Mouse (Mus musculus) brain, adult 2 months (tissue): Measurements from ENCODE around the gene Gm13103.
"Not testable (repeated sequence)": the region's sequence is repeated elsewhere in the genome, so short reads cannot be mapped to it uniquely, and the experiment has no call there.

Source experiments
- DNase-seq: peaks from one replicate; pipeline ENCODE4 v3.0.0; 2011; ENCODE audit warnings: low read depth, low spot score

Gene Gm13103

DNA sequence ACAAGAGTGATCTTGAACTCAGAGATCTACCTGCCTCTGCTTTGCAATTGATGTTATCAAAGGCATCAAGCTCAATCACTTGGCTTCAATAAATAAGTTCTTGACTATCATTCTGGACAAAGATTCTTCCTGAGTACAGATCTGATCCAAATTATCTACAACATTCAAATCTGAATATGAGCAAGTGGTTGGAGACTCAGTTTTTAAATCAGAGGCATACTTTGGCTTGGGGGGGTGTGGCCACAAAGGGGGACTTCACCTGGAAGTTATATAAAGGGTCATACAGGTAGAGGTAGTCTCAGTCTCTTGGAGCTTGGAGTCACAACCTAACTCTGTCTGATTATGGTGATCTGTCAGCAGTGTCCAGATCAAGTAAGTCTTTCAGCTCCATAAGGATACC lies at the start of gene Gm13103:
Gene Gm13103 (plus strand): TSS at position 301 of the 400 bp plus-strand sequence.
- not testable (repeated sequence) for DNase-seq

DNA sequence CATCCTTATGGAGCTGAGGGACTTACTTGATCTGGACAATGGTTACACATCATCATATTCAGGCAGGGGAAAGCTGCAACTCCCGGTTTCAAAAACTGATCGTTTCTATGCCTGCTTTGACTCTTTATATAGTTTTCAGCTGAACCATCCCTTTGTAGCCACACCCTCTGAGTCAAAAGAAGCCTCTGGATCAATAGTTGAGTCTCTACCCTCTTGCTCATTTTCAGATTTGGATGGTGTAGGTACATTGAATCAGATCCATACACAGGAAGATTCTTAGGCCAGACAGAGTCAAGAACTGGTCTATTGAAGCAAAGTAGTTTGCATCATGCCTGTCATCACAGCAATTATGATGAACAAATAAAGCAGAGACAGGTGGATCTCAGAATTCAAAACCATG lies 30.3 kb upstream of the Gm13103 start, which contains the start of gene Gm13084:
Gene Gm13084 (minus strand): TSS at position 101 of the 400 bp plus-strand sequence.
- DNase-seq: no peak

GRCm38 (mm10) chr4:143882371-143882770 lies 36.1 kb downstream of the Gm13103 start:
- not testable (repeated sequence) for DNase-seq

GRCm38 (mm10) chr4:143894406-143894805 lies 48.1 kb downstream of the Gm13103 start:
- not testable (repeated sequence) for DNase-seq

DNA sequence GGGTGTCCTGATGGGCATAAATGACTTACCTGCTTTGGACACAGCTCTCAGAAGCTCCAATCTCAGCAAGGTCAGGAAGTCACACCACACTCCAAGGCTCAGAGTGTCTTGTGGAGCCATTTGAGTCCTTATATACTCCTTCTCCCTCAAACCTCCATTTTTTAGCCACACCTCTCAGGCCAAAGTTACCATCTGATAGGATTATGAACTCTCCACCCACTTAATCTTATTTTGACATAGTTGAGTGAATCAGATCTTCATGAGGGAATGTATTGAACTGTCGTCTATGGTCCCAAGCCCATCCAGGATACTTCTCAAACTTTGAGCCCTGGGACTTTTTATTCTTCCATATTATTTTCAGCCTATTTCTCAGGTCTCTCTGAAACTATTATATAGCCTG lies 54.0 kb downstream of the Gm13103 start, which contains the start of gene Pramef6:
Gene Pramef6 (minus strand): TSS at position 101 of the 400 bp plus-strand sequence.
- not testable (repeated sequence) for DNase-seq
